Mouse (Mus musculus) induced T-regulatory cell, adult 2 months (primary cell): ENCODE measurements at regions not wholly inside any gene's neighbourhood (a gene's known extent, or its start where the extent isn't known, plus 50 kb on each side); places are given as distances from the start of the nearest gene placed in this dataset.

Experiments
- DNase-seq: peaks from one replicate; pipeline ENCODE4 v3.0.0-alpha.2; 2012; ENCODE audit warnings: low read depth

- DNase-seq = no peak
Measured at GRCm38 (mm10) chr1:151088535-151089125, 93.7 kb upstream of the Gm47985 start.

- DNase-seq = no peak
Measured at GRCm38 (mm10) chr1:151092035-151092434, 90.3 kb upstream of the Gm47985 start.

GRCm38 (mm10) chr1:151095344-151096050 lies 86.8 kb upstream of the Gm47985 start:
- no peak for DNase-seq

GRCm38 (mm10) chr1:151096079-151096478 lies 86.3 kb upstream of the Gm47985 start:
- peak; percentile 65 for DNase-seq

GRCm38 (mm10) chr1:151097506-151097905 lies 84.8 kb upstream of the Gm47985 start:
- DNase-seq = no peak

- no peak for DNase-seq
Measured at GRCm38 (mm10) chr1:151098763-151099162, 83.6 kb upstream of the Gm47985 start.

GRCm38 (mm10) chr1:151100565-151101483 lies 81.5 kb upstream of the Gm47985 start:
- no peak for DNase-seq

GRCm38 (mm10) chr1:151101516-151101915 lies 80.8 kb upstream of the Gm47985 start:
- no peak for DNase-seq

- no peak for DNase-seq
Measured at GRCm38 (mm10) chr1:151102061-151102460, 80.3 kb upstream of the Gm47985 start.

- no peak for DNase-seq
Measured at GRCm38 (mm10) chr1:151102646-151103391, 79.5 kb upstream of the Gm47985 start.

- no peak for DNase-seq
Measured at GRCm38 (mm10) chr1:151103522-151104037, 78.8 kb upstream of the Gm47985 start.

- no peak for DNase-seq
Measured at GRCm38 (mm10) chr1:151104346-151104745, 78.0 kb upstream of the Gm47985 start.

- no peak for DNase-seq
Measured at GRCm38 (mm10) chr1:151104806-151105205, 77.5 kb upstream of the Gm47985 start.

- no peak for DNase-seq
Measured at GRCm38 (mm10) chr1:151105251-151105650, 77.1 kb upstream of the Gm47985 start.

- DNase-seq = no peak
Measured at GRCm38 (mm10) chr1:151107401-151107800, 74.9 kb upstream of the Gm47985 start.

- no peak for DNase-seq
Measured at GRCm38 (mm10) chr1:151109333-151109732, 73.0 kb upstream of the Gm47985 start.

- DNase-seq = no peak
Measured at GRCm38 (mm10) chr1:151110412-151110811, 71.9 kb upstream of the Gm47985 start.

- no peak for DNase-seq
Measured at GRCm38 (mm10) chr1:151111683-151112082, 70.7 kb upstream of the Gm47985 start.

- DNase-seq = no peak
Measured at GRCm38 (mm10) chr1:151112390-151112789, 69.9 kb upstream of the Gm47985 start.

GRCm38 (mm10) chr1:151113199-151113598 lies 69.1 kb upstream of the Gm47985 start:
- no peak for DNase-seq

GRCm38 (mm10) chr1:151118530-151118929 lies 63.8 kb upstream of the Gm47985 start:
- DNase-seq = no peak

GRCm38 (mm10) chr1:151118982-151119381 lies 63.4 kb upstream of the Gm47985 start:
- DNase-seq = no peak
